Mouse (Mus musculus) spleen, postnatal 14 days (tissue): Measurements from ENCODE around the gene Upk3a.

ENCODE experiments used
- DNase-seq, 2 experiments: peaks; one replicate each; pipeline ENCODE4 v3.0.0; 2021 to 2022; ENCODE audit warnings: low spot score in 2 of 2

Gene Upk3a

GRCm38 (mm10) chr15:85016951-85017664 is at the start of gene Upk3a:
TSS of gene Upk3a (plus strand) at chr15:85017141.
- no peak for DNase-seq

- DNase-seq = no peak
Measured at GRCm38 (mm10) chr15:84968534-84968933, 48.4 kb upstream of the Upk3a start.

GRCm38 (mm10) chr15:84972860-84973543 is 43.9 kb upstream of the Upk3a start:
- DNase-seq = no peak

DNA sequence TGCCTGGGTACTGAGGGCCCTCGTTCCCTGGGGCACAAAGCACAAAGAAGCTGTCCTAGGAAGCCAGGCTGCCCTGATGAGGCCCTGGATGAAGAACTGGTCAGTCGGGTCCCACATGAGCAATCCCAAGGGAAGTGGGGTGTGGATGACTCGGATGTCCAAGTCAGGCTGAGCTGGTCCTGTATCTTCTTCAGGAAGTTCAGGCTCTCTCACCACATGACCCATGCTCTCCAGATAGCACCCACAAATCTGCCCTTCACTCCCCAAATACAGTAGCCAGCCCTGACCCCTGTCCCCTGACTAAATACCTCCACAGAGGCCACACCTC is 43.4 kb upstream of the Upk3a start:
- no peak for DNase-seq

DNA sequence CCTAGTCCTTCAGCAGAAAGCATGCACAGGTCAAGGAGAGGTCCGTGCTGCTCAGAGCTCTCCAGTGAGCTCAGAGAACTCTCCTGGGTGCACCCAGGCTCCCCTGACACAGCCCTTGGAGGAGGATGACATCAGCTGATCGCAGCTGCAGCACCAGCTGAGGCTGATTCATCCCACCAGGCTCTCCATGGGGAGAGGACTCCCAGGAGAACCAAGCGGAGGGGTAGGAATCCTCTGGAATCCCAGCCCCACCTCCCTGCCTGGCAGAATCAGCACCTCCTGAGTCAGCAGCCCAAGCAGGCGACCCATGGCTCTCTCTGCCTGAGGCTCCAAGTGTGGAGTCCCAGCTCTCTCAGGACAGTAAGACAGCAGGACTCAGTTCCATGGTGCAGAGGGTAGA is 41.2 kb upstream of the Upk3a start:
- no peak for DNase-seq

DNA sequence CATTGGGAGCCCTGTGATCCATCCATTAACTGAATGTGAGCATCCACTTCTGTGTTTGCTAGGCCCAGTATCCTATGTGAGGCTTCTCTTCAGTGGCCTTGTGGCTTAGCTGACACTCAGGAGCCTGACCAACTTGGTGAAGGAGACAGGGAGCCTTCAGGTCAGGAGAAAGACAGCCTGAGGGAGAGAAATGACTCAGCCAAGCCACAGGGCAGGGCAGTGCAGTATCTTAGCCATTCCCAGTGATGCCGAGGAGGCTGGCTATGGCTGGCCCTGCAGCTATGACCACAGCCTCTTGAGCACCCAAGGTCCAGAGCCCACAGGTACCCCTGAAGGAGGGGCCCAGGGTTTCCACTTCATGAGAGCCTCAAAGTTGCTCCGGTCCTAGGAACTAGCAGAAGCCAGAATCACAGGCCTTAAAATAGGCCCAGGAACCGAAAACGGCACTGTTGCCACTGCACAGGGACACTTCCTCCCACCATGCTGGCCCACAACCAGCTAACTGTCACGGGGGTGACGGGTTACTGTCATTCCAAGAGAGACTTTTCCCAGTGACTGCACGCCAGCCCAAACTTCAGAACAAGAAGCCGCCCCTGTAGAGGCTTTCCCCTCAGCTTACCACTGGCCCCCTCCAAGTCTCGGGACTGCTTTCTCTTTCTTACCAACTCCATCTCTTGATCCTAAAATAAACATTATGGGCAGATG is 35.2 kb upstream of the Upk3a start:
- no peak for DNase-seq

DNA sequence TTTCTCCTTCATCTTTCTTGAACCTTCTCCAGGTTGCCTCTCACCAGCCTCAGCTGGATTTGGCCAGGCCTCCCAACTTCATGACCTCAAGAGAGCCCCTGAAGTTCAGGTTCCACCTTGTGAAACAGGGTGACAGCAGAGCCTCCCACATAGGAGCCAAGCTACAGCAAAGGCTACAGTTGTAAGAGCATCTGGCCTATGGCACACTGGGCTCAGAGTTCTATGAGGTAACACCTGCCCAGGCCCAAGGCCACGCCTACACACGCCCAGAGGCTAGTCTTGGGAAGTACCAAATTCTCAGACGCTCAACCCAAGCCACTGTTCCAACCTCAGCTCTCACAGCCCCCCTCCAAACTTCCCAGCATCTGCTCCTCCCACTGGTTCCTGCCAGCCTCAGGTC is 34.1 kb upstream of the Upk3a start:
- DNase-seq = no peak

- DNase-seq = no peak
Measured at GRCm38 (mm10) chr15:84983721-84984120, 33.2 kb upstream of the Upk3a start.

GRCm38 (mm10) chr15:84985516-84986160 is 31.3 kb upstream of the Upk3a start:
- DNase-seq = no peak

DNA sequence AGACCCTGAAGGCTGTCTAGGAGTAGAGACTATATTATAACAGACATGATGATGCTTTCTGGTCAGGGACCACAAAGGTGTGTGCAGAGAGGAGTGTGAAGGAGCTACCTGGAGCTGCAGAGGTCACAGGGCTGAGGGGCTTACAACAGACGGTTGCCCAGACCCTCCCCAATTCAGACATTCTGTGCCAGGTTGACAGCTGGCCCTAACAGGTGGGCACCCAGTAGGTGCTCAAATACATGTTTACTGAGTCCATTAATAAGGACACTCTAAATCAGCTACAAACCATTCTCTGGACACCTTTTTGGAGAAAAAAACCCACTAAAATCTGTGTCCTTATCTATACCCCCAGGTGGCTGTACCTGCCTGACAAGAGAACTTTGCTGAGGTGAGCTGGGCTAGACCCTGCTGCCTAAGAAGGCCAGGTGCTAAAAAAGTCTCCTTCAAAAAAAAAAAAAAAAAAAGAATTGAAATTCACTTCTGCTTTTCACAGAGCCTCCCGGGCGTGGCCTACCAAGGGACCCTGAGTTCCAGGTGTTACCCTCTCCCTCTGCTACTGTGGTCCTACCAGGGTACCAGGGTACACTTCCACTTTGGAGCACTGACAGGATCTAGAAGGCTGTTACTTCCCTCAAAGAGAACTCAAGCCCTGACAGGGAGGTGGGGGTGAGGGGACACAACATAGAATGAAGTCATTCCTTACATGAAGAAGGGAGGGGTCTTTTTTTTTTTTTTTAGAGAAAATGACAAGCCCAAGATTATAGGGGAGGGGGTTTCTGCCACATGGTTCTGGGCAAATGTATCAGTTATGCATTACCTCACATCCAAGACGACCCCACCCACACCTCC is 30.5 kb upstream of the Upk3a start:
- no peak for DNase-seq

DNA sequence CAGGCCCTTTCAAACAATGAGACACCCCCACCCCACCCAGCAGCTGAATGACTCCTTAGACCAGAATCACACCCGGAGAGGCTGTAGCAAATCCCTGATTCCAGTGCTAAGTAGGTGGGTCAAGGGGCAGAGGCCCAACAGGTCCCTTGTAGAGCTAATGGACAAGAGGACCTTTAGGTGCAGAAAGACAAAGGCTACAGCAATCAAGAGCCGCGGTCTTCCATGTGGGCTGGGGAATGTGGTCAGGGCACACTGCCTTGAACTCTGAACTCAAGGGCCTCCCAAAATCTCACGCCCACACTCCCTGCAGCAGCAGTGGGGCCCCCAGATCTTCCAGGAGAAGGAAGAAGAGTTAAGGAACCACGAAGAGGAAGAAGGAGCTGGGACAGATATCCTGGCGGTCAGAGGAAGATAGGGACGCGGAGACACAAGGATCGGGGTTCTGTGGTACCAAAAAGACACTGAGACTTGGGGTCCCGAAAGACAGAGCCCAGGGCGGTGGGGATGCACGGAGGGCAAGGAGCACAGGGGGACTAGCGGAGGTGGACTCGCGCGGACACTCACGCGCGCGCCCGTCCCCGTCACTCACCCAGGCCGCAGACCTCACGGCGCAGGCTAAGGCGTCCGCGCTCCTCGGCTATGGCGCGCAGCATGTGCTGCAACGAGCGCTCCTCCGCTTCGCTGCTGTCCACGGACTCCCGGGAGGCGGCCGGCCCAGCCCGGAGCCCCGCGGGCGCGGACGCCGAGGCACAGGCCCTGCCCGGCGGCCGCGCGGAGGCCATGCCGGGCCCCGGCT is 29.7 kb upstream of the Upk3a start:
- DNase-seq = peak in 1 of 2 experiments; percentile 21

DNA sequence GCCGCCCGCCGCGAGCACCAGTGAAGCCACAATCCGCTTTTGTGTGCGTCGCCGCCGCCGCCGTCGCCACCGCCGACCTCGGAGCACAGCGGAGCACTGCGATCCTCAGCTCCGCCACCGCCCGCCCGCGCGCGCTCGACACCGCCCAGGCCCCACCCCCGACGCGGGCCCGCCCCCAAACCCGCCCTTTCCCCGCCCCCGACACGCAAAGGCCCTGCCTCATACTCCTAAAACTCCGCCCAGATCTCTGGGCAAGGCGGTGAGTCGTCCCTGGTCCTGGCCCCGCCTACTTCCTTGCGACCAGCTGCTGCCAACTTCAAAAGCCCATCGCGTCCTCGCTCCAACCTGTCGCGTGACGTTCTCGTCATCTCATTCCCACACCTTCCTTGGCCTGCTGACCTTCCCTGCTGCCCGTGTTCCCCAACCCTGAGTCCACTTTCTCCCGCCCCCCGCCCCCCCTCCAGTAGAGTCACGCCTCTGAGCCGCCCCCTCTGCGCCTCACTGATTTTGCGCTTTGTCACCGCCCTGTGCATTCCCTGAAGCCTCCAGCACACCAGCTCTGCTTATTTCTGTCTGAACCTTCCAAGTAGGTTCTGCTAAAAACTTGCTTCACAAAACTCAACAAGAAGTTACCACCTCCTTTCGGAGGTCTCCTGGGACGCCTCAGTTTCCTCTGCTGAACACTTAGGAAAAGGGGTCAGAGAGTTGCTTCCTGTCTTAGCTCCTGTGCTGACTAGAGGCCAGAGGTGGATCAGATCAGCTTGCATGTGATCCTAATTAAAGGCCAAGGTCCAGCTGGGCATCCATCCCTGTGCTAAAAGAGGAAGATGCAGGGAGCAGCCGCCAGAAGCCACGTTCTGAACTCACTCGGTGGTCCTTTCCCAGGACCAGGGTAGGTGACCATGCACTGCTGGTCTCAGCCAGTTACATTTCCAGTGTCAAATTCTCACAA is 28.8 kb upstream of the Upk3a start, which contains the start of gene 5031439G07Rik:
Gene 5031439G07Rik (minus strand): TSS at position 678 of the 952 bp plus-strand sequence.
- DNase-seq = peak; percentile 71 to 79

DNA sequence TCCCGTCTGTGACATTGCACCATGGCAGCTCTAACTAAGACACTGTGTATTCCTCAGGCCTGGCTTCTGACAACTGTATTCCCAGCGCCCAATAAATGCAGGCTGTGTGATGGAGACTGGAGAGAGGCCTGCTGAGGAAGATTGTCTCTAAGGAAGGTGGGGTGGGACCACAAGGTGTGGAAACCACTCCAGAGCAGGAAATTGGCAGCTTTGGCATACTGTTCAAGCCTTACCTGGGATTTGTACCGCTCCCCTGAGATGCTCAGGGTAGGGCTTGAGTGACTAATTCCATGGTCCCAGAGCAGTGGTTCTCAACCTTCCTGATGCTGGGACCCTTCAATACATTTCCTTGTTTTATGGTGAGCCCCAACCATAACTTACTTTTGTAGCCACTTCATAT is 27.8 kb upstream of the Upk3a start:
- no peak for DNase-seq

DNA sequence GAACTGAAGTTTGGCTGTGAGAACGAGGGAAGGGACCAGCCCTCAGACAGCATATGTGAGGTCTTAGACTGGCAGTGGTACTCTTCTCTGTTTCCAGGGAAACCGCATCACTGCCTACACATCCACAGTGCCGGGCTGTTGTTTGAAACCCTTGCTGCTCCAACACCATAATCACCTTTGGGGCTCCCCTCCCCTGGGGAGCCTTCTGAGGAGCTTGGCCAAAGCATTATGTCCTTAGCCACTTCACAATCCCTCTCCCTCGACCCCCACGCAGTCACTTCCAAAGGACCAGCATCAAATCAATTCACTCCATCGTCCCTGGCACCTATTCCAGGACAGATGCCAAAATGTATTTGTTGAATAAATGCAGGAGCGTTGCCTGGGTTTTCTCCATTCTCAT is 27.2 kb upstream of the Upk3a start:
- no peak for DNase-seq

- DNase-seq = no peak
Measured at GRCm38 (mm10) chr15:84994498-84994897, 22.4 kb upstream of the Upk3a start.

GRCm38 (mm10) chr15:84995041-84995440 is 21.9 kb upstream of the Upk3a start:
- no peak for DNase-seq

DNA sequence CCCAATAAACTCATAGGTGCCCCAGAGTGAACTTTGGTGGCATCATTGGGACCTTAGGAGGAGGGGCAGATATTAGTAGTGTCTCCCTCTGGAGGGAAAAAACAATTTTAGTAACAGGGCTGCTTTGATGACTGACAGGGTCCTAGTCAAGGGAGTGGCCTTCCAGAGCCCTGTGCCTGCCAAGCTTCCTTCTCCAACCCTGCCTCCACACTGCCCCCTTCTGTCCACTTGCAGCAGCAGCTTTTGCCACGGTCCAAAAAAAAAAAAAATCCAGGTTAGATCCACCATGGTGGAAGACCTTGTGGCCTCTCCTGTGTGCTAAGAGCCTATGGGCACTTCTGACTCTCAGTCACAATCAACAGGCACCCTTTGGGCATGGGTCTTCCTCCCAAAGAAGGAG is 21.0 kb upstream of the Upk3a start:
- peak; percentile 31 to 56 for DNase-seq

DNA sequence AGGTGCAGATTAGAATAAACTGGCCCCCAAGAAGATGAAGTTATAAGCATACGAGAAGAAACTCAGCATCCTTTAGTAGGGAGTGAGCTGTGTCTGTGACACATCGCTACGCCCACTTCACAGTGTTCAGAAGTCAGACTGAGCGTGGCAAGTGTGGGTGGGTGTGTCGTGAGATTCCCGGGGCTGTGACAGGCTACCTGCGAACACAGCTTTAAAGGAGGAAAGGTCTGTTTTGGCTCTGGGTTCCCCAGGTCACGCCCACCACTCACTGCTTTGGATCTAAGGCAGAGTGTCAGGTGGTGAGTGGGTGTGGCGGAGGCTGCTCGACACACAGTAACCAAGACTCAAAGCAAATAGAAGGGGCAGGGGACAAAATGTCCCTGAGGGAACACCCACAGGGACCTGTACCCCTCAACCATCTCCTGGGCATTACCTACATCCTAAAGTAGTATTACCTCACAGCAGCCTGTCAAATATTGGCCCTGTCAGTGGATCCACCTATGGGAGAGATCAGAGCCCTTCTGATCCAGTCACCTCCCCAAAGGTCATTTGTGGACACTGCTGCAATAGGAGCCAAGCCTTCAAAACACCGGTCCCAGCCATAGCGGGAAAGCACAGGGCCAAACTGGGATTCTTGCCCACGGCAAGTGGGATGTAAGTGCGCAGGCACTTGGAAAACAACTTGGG is 19.0 kb upstream of the Upk3a start:
- no peak for DNase-seq

DNA sequence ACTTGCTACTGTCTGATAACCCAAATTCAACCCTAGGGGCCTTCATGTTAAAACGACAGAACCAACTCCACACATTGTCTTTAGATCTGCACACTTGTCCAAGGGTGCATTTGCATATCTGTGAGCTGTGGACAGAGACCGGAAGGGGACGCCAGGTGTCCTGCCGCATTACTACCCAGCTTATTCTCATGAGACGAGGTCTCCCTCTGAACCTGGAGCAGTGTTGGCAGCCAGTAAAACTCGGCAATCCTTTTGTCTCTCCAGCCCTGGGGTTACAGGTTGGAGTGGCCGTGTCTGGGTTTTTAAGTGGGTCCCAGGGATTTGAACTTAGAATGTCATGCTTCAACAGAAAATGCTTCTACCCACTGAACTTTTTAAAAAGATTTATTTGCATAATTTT is 17.0 kb upstream of the Upk3a start:
- DNase-seq = no peak
